Mouse (Mus musculus) midbrain, embryonic 10.5 days (tissue): ENCODE results near the gene Scyl2. TPM values are rescaled to one million over a fixed set of nuclear protein-coding genes. Genes with fewer than 3 reads are reported as not detected.

ENCODE experiments used
- DNase-seq: peaks from one replicate; pipeline ENCODE4 v3.0.0-alpha.2; 2017; ENCODE audit warnings: low spot score
- H3K27ac ChIP-seq: fragments of 300-500 bp; sonication (generic); replicated peaks from 2 replicates; pipeline ENCODE4 v1.5.1; 2016; ENCODE audit warnings: mild to moderate bottlenecking
- H3K27me3 ChIP-seq: fragments of 300-500 bp; sonication (generic); 2 replicates; pipeline ENCODE4 v1.6.1; 2016; ENCODE audit warnings: low read depth, mild to moderate bottlenecking; ENCODE audit not compliant: poor library complexity, severe bottlenecking
- H3K36me3 ChIP-seq: fragments of 300-500 bp; sonication (generic); 2 replicates; pipeline ENCODE4 v1.6.1; 2016; ENCODE audit warnings: mild to moderate bottlenecking, moderate library complexity
- H3K4me1 ChIP-seq: fragments of 300-500 bp; sonication (generic); 2 replicates; pipeline ENCODE4 v1.6.1; 2016
- H3K4me3 ChIP-seq: fragments of 300-500 bp; sonication (generic); 2 replicates; pipeline ENCODE4 v1.5.1; 2016; ENCODE audit warnings: mild to moderate bottlenecking, moderate library complexity
- H3K9me3 ChIP-seq: fragments of 300-500 bp; sonication (generic); replicated peaks from 2 replicates; pipeline ENCODE4 v1.6.1; 2016; ENCODE audit warnings: mild to moderate bottlenecking
- WGBS: fragments of 180-500 bp; shearing (Covaris S2); methylation state at CpG from one replicate; pipeline ENCODE4 v1.1.7; 2016; 5-methylcytosine and 5-hydroxymethylcytosine counted together
- polyA plus RNA-seq: library from polyadenylated mRNA; unstranded; fragments of >200 nt; fragmentation: Nextera tagmentation; extraction: Ambion mirVana; gene quantifications from 2 replicates; pipeline ENCODE4 v1.2.1, GENCODE M21; 2016

The Scyl2 gene
- 8.3 and 9.9 TPM in 2 replicates for polyA plus RNA-seq

- Histone ChIP-seq H3K27me3 (no peaks in the 10 kb centered on the region; the same call in 1 of the 2 replicates), H3K4me3 (peak within 1 kb of the TSS; percentile 90), H3K4me1 (peaks cover 15% of the 10 kb centered on the region), H3K27ac (peak within 1 kb of the TSS; percentile 96), H3K9me3 (no peaks in the 10 kb centered on the region), H3K36me3 (peaks cover 9% of the 10 kb centered on the region)
- WGBS = 7% methylated on average over 31 of the region's 31 CpGs
- DNase-seq = peak; percentile 92
Measured at GRCm38 (mm10) chr10:89686139-89686808, at the start of gene Scyl2. Scyl2 (minus strand) TSS chr10:89686285.

GRCm38 (mm10) chr10:89732001-89732794, 46.1 kb upstream of the Scyl2 start, which contains the start of gene Actr6:
Actr6 (minus strand) TSS chr10:89732295.
- Histone ChIP-seq H3K4me3 (peak within 1 kb of the TSS; percentile 68), H3K9me3 (no peaks in the 10 kb centered on the region), H3K4me1 (peaks cover 21% of the 10 kb centered on the region), H3K36me3 (peaks cover 11% of the 10 kb centered on the region), H3K27me3 (no peaks in the 10 kb centered on the region), H3K27ac (peak within 1 kb of the TSS; percentile 77)
- peak; percentile 93 for DNase-seq
- WGBS = 1% methylated on average over 49 of the region's 49 CpGs

GRCm38 (mm10) chr10:89731341-89731740, 45.3 kb upstream of the Scyl2 start:
- Histone ChIP-seq H3K9me3 (no peaks in the 10 kb centered on the region), H3K27me3 (no peaks in the 10 kb centered on the region), H3K4me1 (peaks cover 21% of the 10 kb centered on the region), H3K4me3 (peak overlapping the region; percentile 68), H3K27ac (peak overlapping the region; percentile 77; the same call in 1 of the 2 replicates), H3K36me3 (peaks cover 19% of the 10 kb centered on the region)
- no peak for DNase-seq
- 17% methylated on average over 5 of the region's 5 CpGs for WGBS

GRCm38 (mm10) chr10:89730386-89730785, 44.3 kb upstream of the Scyl2 start:
- Histone ChIP-seq H3K9me3 (no peaks in the 10 kb centered on the region), H3K4me3 (no peak overlapping the region), H3K36me3 (peaks cover 29% of the 10 kb centered on the region), H3K27ac (no peak overlapping the region), H3K27me3 (no peaks in the 10 kb centered on the region), H3K4me1 (peaks cover 21% of the 10 kb centered on the region)
- whole genome bisulfite sequencing = 94% methylated on average over 6 of the region's 6 CpGs
- no peak for DNase-seq

- DNase-seq = no peak
- Histone ChIP-seq H3K4me3 (no peak overlapping the region), H3K36me3 (peaks cover 73% of the 10 kb centered on the region), H3K27ac (no peak overlapping the region), H3K27me3 (no peaks in the 10 kb centered on the region), H3K9me3 (no peaks in the 10 kb centered on the region), H3K4me1 (no peaks in the 10 kb centered on the region)
- WGBS = 93% methylated on average over 14 of the region's 14 CpGs
Measured at GRCm38 (mm10) chr10:89722247-89723195, 36.4 kb upstream of the Scyl2 start.

GRCm38 (mm10) chr10:89720796-89721195, 34.7 kb upstream of the Scyl2 start:
- H3K27ac ChIP-seq = no peak overlapping the region
- no peaks in the 10 kb centered on the region for H3K27me3 ChIP-seq
- peaks cover 65% of the 10 kb centered on the region for H3K36me3 ChIP-seq
- H3K4me1 ChIP-seq = no peaks in the 10 kb centered on the region
- no peak for DNase-seq
- no peaks in the 10 kb centered on the region for H3K9me3 ChIP-seq
- WGBS = 95% methylated on average over 3 of the region's 3 CpGs
- no peak overlapping the region for H3K4me3 ChIP-seq

GRCm38 (mm10) chr10:89720252-89720651, 34.2 kb upstream of the Scyl2 start:
- no peak overlapping the region for H3K27ac ChIP-seq
- H3K36me3 ChIP-seq = peaks cover 65% of the 10 kb centered on the region
- no peaks in the 10 kb centered on the region for H3K4me1 ChIP-seq
- DNase-seq = no peak
- no peaks in the 10 kb centered on the region for H3K27me3 ChIP-seq
- no peaks in the 10 kb centered on the region for H3K9me3 ChIP-seq
- H3K4me3 ChIP-seq = no peak overlapping the region

- H3K36me3 ChIP-seq = peaks cover 69% of the 10 kb centered on the region
- no peak for DNase-seq
- no peak overlapping the region for H3K4me3 ChIP-seq
- 94% methylated on average over 10 of the region's 10 CpGs for WGBS
- no peaks in the 10 kb centered on the region for H3K9me3 ChIP-seq
- H3K27ac ChIP-seq = no peak overlapping the region
- no peaks in the 10 kb centered on the region for H3K4me1 ChIP-seq
- H3K27me3 ChIP-seq = no peaks in the 10 kb centered on the region
Measured at GRCm38 (mm10) chr10:89714910-89715309, 28.8 kb upstream of the Scyl2 start.

GRCm38 (mm10) chr10:89708720-89709119, 22.6 kb upstream of the Scyl2 start:
- peak overlapping the region; percentile 14; the same call in 1 of the 2 replicates for H3K4me3 ChIP-seq
- no peaks in the 10 kb centered on the region for H3K9me3 ChIP-seq
- H3K36me3 ChIP-seq = peaks cover 33% of the 10 kb centered on the region
- peak; percentile 15 for DNase-seq
- no peak overlapping the region for H3K27ac ChIP-seq
- H3K4me1 ChIP-seq = peaks cover 7% of the 10 kb centered on the region
- H3K27me3 ChIP-seq = no peaks in the 10 kb centered on the region
- WGBS = 35% methylated on average over 10 of the region's 10 CpGs

- DNase-seq = no peak
- no peak overlapping the region for H3K27ac ChIP-seq
- WGBS = 82% methylated on average over 3 of the region's 3 CpGs
- peaks cover 7% of the 10 kb centered on the region for H3K4me1 ChIP-seq
- H3K4me3 ChIP-seq = no peak overlapping the region
- H3K9me3 ChIP-seq = no peaks in the 10 kb centered on the region
- no peaks in the 10 kb centered on the region for H3K27me3 ChIP-seq
- peaks cover 20% of the 10 kb centered on the region for H3K36me3 ChIP-seq
Measured at GRCm38 (mm10) chr10:89707397-89707796, 21.3 kb upstream of the Scyl2 start.

GRCm38 (mm10) chr10:89703042-89703441, 17.0 kb upstream of the Scyl2 start:
- Histone ChIP-seq H3K4me3 (no peak overlapping the region), H3K4me1 (no peaks in the 10 kb centered on the region), H3K27ac (no peak overlapping the region), H3K27me3 (no peaks in the 10 kb centered on the region), H3K36me3 (no peaks in the 10 kb centered on the region), H3K9me3 (no peaks in the 10 kb centered on the region)
- no peak for DNase-seq
- 56% methylated on average over 5 of the region's 5 CpGs for WGBS

- Histone ChIP-seq H3K36me3 (no peaks in the 10 kb centered on the region), H3K4me1 (no peaks in the 10 kb centered on the region), H3K27ac (no peak overlapping the region), H3K9me3 (no peaks in the 10 kb centered on the region), H3K27me3 (no peaks in the 10 kb centered on the region), H3K4me3 (no peak overlapping the region)
- no peak for DNase-seq
- WGBS = 88% methylated on average over 3 of the region's 3 CpGs
Measured at GRCm38 (mm10) chr10:89697956-89698355, 11.9 kb upstream of the Scyl2 start.
